Mouse (Mus musculus): ENCODE data around the gene Tmem81.

Gene Tmem81

DNA sequence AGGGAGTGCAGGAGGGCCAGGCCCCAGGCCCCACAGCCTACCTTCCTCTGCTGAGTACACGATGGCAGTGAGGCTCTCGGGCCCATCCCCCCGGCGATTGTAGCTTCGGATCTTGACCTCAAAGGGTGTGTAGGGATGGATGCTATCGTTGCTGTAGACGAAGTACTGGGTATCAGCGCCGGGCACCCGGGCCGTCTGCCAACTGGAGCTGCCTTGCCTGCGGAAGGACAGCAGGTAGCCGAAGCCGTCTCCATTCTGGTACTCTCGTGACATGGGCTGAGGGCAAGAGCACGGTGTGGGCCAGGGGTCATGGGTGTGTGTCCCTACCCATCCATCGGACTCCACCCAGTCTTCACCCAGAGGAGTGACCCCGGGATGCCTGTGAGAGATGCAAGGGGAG, 12.6 kb downstream of the Tmem81 start:
- no peak for DNase-seq (ENCODE audit: extremely low spot score, low read depth, low spot score)

DNA sequence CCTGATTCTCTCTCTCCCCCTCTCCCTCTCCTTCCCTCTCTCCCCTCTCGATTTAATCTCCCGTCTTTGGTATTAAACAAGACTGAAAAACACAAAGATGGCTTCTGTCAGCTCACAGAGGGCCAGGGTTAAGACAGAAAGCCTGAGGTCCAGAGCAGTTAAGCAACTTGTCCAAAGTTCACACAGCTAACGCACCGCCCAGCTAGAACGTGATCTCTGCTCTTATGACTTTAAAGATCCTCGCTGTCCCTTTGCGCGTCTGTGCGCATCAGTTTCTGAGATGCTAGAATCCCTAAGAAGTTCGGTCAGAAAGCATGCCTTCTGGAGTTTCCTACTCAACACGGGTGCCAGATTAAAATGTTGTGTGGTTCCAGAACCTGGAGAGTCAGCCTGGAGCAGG, 13.7 kb downstream of the Tmem81 start:
- no peak for DNase-seq (ENCODE audit: extremely low spot score, low read depth, low spot score)

- DNase-seq (ENCODE audit: extremely low spot score, low read depth, low spot score) = no peak
Measured at GRCm38 (mm10) chr1:132520764-132521163, 14.7 kb downstream of the Tmem81 start.

GRCm38 (mm10) chr1:132523048-132523447, 17.0 kb downstream of the Tmem81 start:
- no peak for DNase-seq (ENCODE audit: extremely low spot score, low read depth, low spot score)

DNA sequence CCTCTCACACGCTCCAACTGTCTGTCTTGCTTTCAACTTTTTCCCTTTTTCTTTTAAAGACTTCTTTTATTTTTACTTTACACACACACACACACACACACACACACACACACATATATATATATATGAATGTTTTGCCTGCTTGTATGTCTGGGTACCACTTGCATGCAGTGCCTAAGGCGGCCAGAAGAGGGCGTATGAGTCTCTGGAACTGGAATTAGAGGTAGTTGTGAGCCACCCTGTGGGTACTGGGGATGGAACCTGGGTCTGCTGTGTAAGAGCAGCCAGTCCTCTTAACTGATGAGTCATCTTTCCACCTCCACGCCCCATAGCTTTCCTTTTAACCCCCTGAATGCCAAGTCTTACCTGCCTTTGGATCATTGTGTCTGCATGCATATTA, 17.9 kb downstream of the Tmem81 start:
- no peak for DNase-seq (ENCODE audit: extremely low spot score, low read depth, low spot score)

- DNase-seq (ENCODE audit: extremely low spot score, low read depth, low spot score) = peak; percentile 79
Measured at GRCm38 (mm10) chr1:132525832-132526231, 19.8 kb downstream of the Tmem81 start.

DNA sequence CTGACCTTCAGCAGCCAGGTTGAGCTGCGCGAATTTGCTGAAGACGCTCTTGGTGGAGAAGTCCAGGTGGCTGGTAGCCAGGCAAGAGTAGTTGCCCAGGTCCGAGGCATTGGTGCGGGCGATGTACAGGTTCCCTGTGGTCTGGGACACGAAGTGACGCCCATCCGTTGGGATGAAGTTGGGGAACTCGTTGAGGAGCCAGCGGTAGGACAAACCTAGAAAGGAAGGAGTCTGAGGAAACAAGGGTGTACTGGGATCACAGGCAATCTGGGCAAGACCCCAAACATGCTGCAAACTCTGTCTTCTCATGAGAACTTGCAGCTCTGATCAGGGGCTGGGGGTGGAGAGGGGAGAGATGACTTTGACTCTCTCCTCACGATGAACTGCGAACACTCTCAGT, 22.0 kb downstream of the Tmem81 start:
- no peak for DNase-seq (ENCODE audit: extremely low spot score, low read depth, low spot score)

DNA sequence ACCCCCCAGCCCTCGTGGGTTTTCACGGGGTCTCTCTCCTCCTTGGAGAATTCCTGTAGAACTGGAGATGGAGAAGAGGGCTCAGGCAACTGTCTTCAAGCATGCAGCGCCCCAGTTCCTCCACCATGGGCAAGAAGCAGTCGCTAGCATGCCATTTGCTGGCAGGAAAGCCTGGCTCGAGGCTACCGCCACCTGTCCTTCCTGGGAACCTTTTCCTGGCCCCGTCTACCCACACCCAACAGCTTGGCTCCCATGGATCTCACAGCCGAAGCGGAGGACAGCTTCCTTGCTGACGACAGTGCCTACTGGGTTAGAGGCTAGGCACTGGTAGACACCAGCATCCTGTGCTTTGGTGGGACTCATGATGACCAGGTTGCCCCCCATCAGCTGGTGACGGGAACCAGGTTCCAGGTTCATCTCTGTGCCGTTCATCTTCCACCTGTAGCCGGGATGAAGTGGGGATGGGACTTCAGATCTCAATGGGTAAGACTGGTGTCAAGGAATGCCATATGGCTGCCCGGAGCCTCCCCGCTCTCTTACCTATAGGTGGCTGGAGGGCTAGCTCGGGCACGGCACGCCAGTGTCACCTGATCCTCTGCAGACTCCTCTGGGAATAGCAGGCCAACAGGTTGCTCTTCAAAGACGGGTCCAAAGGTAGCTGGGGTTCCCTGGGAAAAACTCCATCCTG, 22.8 kb downstream of the Tmem81 start:
- DNase-seq (ENCODE audit: extremely low spot score, low read depth, low spot score) = no peak

GRCm38 (mm10) chr1:132530631-132531191, 24.7 kb downstream of the Tmem81 start:
- DNase-seq (ENCODE audit: extremely low spot score, low read depth, low spot score) = no peak

GRCm38 (mm10) chr1:132532521-132532920, 26.5 kb downstream of the Tmem81 start:
- DNase-seq (ENCODE audit: extremely low spot score, low read depth, low spot score) = no peak

- no peak for DNase-seq (ENCODE audit: extremely low spot score, low read depth, low spot score)
Measured at GRCm38 (mm10) chr1:132533840-132534239, 27.8 kb downstream of the Tmem81 start.

GRCm38 (mm10) chr1:132535541-132535940, 29.5 kb downstream of the Tmem81 start:
- no peak for DNase-seq (ENCODE audit: extremely low spot score, low read depth, low spot score)

- no peak for DNase-seq (ENCODE audit: extremely low spot score, low read depth, low spot score)
Measured at GRCm38 (mm10) chr1:132536416-132536815, 30.4 kb downstream of the Tmem81 start.

- no peak for DNase-seq (ENCODE audit: extremely low spot score, low read depth, low spot score)
Measured at GRCm38 (mm10) chr1:132537736-132538135, 31.7 kb downstream of the Tmem81 start.

- DNase-seq (ENCODE audit: extremely low spot score, low read depth, low spot score) = no peak
Measured at GRCm38 (mm10) chr1:132540701-132541100, 34.7 kb downstream of the Tmem81 start.

DNA sequence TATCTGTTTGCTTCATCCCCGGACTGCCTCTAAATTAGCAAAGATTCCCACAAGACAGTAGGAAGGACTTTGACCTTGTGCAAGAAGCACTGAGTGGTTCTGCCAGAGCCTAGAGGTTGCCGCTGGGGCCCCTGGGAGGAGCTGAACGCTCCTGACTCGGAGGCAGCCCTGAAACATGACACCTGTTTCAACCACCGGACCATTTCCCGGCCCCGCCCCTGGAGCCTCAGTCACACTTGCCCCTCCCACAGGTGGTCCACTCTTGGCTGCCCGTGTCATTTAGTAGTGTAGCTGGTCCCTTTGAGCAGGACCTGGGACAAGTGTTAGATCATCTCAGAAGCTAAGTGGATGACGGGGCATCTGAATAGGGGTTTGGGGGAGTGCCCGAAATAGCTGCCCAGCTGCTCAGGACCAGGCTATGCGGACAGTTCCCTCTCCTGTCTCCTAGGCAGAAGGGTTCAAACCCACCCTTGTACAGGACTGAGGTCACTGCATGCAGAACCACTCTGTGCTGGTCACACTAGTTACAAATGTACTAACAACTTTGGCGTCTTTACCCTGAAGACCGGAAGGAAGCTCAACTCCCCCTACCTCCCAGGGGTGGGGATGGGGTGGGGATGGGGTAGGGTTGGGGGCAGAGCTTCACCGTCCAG, 35.3 kb downstream of the Tmem81 start:
- DNase-seq (ENCODE audit: extremely low spot score, low read depth, low spot score) = no peak

DNA sequence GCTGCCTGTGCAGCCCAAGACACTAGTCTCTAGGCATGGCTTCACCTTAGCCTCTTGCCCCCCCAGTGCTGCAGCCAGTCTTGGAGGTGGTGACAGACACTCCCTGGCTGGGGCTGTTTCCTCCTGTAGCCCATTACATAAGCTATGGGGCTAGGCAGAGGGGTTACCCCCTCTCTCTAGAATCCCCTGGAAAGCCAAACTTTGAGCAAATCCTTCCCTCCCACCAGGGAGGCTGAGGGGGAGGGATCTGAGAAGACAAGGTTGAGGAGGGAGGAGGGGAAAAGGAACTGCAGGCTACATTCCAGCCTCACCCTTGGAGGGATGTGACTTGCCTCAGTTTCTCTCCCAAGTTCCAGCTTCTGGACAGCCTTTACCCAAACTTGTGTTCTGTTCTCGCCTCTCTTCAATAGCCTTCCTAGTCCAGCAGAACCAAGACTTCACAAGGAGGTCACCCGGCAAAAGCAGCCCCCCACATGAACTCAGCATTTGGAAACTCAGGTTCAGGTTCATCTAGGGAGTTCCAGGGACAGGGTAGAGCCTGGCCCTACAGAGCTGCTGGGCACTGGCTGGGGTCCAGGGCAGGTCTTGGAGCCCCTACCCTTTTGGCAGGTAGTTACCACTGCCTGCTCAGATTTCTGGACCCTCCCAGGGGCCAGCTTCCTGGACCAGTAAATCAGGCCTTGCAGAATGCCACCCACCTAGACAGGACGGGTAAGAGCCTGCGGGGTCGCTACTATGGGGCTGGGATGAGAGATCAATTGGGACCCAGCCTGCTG, 36.0 kb downstream of the Tmem81 start:
- no peak for DNase-seq (ENCODE audit: extremely low spot score, low read depth, low spot score)

- DNase-seq (ENCODE audit: extremely low spot score, low read depth, low spot score) = no peak
Measured at GRCm38 (mm10) chr1:132542762-132543306, 36.8 kb downstream of the Tmem81 start, which contains the start of gene Cntn2. TSS of gene Cntn2 (minus strand) at chr1:132543256.

DNA sequence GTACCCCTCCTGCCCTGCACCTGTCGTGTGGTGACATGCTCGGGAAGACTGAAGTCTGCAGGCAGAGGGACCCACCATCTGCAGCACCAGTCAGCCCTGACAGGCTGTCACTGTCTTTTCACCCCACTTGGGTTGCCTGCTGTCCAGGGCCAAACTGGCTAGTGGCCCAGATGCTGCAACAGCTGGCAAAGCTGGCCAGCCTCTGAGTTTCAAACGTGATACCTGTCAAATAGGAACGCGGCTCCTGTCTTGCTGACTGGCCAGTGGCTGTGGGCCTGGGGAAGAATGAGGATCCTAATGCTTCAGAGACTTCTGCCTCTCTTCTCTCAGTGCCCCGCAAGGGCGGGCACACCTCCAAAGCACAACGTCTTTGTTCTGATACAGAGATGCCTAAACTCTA, 37.8 kb downstream of the Tmem81 start:
- no peak for DNase-seq (ENCODE audit: extremely low spot score, low read depth, low spot score)

GRCm38 (mm10) chr1:132557901-132558631, 52.0 kb downstream of the Tmem81 start:
- DNase-seq (ENCODE audit: extremely low spot score, low read depth, low spot score) = no peak
